Mouse (Mus musculus): ENCODE measurements around the gene Hdac4. TPM values are rescaled to one million over a fixed set of nuclear protein-coding genes. Genes with fewer than 3 reads are reported as not detected.

Hdac4 gene
- total RNA-seq (2015; ENCODE audit: low replicate concordance): 3.1 and 4.6 TPM in 2 replicates
- 3.4 and 4.7 TPM in 2 replicates for total RNA-seq (2017; ENCODE audit: low replicate concordance)

DNA sequence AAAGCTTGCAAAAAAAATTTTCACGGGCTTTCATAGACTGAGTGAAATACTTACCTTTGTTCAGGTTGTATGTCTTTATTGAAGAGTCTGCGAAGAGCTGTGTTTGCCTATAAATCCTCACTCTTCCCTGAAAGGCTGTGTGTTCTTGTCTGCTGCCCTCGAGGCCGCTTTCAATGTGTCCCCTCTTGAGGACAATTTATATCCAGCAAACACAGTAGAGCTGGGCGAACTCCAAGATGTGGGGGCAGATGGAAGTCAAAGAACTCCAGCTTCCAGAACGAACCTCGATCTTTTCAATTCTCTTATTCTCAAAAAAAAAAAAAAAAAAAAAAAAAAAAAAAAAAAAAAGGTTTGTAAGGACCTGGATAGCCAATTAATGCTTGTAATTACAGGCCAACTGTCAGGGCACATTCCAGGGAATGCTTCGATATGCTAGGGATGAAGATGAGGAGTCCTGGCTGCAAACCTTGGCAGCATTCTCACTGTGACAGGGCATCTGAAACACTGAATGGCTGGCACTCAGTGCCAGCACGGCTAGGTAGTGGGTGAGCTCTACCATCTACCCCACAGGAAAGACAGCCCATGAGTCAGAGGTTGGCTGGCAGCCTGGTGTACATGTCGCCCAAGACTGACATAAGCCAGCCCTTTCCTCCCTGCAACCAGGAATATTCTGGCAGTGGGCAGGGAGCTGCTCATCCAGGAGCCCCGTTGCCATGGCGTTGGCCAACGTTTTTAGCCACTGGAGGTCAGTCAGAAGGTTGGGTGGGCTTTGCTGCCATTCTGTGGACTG, at the start of gene Hdac4:
Gene Hdac4 (minus strand): TSS at position 340 of the 790 bp plus-strand sequence.
- ATAC-seq (replicated peaks; ENCODE audit: low FRiP score, poor library complexity, severe bottlenecking): no peak

DNA sequence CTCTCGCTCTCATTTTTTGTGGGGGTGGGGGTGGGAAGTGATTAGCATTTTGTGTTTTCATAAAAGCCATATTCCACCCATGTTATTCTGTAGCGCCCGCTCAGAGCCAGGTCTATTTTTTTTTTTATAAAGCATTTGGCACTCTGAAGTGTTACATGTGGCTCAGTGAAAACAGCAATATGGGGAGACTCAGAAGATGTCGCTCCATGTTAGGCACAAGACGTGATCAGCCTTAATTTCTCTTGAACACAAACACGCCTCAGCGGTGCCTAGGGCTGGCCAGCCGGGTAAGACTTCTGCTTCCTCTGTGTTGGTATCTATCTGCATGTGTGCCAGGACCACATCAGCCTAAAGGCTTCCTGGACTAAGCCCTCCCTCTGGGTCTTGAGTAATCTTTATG, 48.0 kb upstream of the Hdac4 start:
- no peak for ATAC-seq (replicated peaks; ENCODE audit: low FRiP score, poor library complexity, severe bottlenecking)

DNA sequence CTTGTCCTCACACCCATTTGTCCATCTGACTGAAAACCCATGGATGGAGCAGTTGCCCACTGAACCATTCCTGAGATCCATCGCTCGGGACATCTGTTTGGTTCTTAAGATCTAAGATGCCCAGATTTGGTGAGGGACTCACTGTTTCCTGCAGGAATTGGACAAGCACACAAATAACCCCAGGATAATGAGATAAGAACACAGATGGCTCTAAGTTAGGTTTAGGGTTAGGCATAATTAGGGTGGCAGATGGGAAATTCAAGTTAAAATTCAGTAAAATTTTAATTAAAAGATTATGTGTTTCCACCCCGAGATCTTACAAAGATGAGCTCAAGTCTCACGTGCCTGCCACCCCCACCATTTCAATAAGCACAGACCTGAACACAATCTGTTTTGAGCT, 44.6 kb upstream of the Hdac4 start:
- no peak for ATAC-seq (replicated peaks; ENCODE audit: low FRiP score, poor library complexity, severe bottlenecking)

- no peak for ATAC-seq (replicated peaks; ENCODE audit: low FRiP score, poor library complexity, severe bottlenecking)
Measured at GRCm38 (mm10) chr1:92235600-92235999, 40.1 kb upstream of the Hdac4 start.

DNA sequence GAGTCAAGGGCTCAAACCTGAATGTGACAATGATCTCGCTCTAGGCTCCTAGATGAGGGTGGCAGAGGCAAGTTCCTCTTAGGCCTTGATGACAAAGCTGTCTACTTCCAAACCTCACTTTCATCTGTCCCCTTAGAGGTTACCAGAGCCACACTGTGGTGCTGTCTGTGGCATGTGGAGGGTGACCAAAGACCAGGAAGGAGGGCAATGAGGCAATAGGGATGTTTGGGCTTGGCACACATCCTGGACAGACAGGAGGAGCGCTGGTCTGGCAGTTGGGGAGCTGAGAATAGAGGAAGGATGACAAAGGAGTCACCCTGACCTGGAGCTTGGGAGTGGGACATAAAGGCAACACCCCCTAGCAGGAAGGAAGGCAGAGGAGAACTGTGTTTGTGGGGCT, 29.8 kb upstream of the Hdac4 start:
- ATAC-seq (replicated peaks; ENCODE audit: low FRiP score, poor library complexity, severe bottlenecking): no peak

DNA sequence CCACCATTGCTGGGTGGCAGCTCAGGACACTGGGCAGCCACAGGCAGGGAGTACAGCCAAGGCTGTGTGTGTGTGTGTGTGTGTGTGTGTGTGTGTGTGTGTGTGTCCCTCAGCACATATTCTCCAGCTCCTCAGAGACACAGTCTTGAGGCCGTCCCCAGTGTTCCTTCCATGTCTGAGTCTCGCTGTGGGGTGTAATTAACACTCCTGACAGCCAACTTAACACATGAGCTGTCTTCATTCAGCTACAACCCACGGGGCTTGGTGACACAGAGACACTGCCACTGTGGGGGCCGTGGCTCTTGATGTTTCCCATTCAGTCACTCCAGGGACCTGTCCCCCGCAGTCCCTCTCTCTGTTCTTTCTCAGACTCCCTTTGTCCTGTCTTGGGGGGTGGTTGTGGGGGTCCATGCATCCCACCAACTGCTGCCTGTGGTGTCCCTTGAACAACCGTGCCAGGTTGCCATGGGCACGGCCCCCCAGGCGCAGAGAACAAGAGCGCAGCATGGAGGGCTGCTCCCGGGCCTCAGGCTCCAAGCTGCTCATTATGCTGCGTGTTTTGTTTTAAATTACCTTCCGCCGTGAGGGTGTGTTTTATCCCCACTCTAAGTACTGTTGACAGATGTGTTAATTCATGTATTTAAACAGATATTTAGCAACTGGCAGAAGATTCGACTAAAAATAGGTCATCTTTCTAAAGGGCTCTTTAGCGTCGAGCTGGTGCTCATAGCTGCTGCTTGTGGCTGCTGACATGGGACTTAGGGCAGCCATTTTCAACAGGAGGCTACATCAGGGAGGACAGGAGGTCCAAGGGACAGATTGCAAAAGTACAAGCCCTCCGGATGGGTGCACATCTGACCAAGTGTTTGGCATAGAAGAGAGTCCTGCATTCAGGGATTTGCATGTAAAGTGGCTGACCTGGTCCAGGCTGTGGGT, 28.7 kb upstream of the Hdac4 start:
- no peak for ATAC-seq (replicated peaks; ENCODE audit: low FRiP score, poor library complexity, severe bottlenecking)

DNA sequence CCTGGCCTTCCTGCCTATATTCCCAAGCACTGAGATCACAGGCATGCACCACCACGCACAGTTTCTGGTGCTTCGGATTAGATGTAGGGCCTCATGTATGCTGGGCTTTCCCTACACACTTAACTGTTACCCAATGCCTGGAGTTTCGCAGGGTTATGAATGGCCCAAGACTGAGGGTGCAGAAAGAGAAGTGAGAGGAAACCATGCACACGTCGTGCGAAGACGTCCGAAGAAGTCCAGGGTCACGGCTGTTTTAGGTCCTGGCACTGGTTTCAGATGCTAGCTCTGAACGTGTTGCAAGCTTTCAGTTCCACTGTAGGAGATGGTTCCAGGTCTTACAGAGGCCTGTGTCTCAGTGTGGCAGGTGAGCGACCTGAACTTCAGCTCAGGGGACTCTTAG, 21.2 kb upstream of the Hdac4 start:
- no peak for ATAC-seq (replicated peaks; ENCODE audit: low FRiP score, poor library complexity, severe bottlenecking)

DNA sequence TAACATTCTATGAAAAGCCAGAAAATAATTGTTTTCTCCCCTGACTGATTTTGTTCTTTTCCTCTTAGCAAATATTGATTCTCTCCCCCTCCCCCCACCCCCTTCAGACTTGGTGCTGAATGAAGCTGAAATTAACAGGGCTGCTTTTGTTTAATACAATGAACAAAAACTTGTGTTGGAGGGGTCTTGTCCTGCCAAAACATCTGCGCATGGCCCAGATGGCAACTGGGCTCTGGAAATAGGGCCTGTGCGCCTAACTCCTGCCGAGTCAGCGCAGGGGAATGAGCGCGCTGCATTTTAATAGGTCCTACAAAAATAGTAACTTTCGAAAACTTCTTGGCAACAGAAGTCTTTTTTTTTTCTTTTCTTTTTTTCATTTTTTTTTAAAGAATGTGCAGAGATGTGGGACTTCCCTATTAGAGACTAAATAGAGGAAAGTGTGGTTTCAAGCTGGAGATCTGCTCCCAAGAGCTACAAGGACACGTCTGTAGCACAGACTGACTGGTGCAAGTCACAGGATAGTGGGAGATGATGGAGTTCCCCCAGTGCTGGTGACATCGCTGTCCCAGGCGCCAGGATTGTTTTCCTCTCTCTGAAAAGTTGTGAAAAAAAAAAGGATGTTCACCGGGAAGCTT, 20.6 kb upstream of the Hdac4 start:
- ATAC-seq (replicated peaks; ENCODE audit: low FRiP score, poor library complexity, severe bottlenecking): no peak

GRCm38 (mm10) chr1:92215131-92215638, 19.7 kb upstream of the Hdac4 start:
- no peak for ATAC-seq (replicated peaks; ENCODE audit: low FRiP score, poor library complexity, severe bottlenecking)

GRCm38 (mm10) chr1:92212003-92212750, 16.7 kb upstream of the Hdac4 start:
- no peak for ATAC-seq (replicated peaks; ENCODE audit: low FRiP score, poor library complexity, severe bottlenecking)

GRCm38 (mm10) chr1:92202639-92203352, 7.3 kb upstream of the Hdac4 start:
- ATAC-seq (replicated peaks; ENCODE audit: low FRiP score, poor library complexity, severe bottlenecking): no peak

DNA sequence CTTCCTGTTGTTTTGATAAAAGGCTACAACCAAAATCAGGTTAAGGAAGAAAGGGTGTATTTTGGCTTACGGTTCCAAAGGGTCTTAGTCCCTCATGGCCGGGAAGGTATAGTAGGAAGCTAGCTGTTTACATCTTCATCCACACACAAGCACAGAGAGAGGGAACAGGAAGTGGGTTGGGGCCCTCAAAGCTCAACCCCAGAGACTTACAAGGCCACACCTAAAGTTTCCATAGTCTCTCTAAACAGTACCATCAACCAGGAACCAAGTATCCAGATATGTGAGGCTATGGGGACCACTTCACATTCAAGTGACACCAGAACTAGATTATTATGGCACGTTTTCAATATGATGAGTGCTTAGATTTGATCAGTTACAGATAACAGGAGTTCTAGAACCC, 5.0 kb downstream of the Hdac4 start:
- ATAC-seq (replicated peaks; ENCODE audit: low FRiP score, poor library complexity, severe bottlenecking): no peak

- ATAC-seq (replicated peaks; ENCODE audit: low FRiP score, poor library complexity, severe bottlenecking): no peak
Measured at GRCm38 (mm10) chr1:92187137-92187536, 8.4 kb downstream of the Hdac4 start.

DNA sequence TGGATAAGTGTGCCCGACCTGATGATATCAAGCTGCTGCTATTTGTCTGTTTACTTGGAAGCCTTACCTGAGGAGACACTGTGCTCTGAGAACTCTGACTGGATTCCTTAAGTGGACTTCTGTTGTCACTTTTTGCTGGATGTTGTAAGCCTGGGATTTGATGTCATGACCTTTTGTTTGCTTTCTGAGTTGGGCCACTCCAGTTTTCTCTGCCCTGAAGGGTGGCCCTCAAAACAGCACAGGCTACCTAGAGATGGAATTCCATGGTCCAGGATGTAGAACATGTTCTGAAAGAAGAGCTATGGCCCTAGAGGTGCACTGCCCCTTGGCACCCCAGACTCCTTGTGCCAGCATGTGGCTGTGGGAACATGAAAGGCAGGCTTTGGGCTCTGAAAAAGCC, 10.9 kb downstream of the Hdac4 start:
- no peak for ATAC-seq (replicated peaks; ENCODE audit: low FRiP score, poor library complexity, severe bottlenecking)

DNA sequence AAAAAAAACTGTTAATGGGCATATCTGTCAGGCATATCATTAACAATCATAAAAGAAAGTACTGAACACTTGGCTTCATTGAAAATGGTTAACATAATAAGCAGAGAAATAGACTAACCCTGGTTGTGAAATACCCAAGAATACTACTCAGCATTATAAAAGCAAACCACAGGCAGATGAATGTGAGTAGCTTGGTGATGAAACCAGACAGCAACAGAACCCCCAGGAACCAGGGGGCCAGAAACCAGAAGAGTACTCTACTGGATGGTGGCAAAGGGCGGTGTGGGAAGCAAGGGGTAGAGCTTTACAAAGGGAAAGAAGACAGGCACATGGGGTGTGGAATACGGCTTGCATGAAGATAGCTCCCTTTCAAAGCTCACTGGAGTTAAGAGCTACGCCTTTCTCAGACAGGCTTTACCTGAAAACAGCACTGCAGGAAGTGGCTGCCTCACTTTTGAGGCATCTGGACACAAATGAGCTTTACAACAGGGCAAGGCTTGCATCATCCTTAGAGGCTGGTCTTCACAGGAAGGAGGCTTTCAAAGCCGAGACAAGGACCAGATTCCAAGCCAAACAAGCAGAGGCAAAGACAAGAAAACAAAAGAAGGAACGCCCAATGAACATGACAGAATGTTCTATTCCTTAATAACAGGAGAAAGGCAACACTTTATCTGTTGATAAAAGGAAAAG, 12.3 kb downstream of the Hdac4 start:
- no peak for ATAC-seq (replicated peaks; ENCODE audit: low FRiP score, poor library complexity, severe bottlenecking)

GRCm38 (mm10) chr1:92181970-92182369, 13.5 kb downstream of the Hdac4 start:
- ATAC-seq (replicated peaks; ENCODE audit: low FRiP score, poor library complexity, severe bottlenecking): no peak

DNA sequence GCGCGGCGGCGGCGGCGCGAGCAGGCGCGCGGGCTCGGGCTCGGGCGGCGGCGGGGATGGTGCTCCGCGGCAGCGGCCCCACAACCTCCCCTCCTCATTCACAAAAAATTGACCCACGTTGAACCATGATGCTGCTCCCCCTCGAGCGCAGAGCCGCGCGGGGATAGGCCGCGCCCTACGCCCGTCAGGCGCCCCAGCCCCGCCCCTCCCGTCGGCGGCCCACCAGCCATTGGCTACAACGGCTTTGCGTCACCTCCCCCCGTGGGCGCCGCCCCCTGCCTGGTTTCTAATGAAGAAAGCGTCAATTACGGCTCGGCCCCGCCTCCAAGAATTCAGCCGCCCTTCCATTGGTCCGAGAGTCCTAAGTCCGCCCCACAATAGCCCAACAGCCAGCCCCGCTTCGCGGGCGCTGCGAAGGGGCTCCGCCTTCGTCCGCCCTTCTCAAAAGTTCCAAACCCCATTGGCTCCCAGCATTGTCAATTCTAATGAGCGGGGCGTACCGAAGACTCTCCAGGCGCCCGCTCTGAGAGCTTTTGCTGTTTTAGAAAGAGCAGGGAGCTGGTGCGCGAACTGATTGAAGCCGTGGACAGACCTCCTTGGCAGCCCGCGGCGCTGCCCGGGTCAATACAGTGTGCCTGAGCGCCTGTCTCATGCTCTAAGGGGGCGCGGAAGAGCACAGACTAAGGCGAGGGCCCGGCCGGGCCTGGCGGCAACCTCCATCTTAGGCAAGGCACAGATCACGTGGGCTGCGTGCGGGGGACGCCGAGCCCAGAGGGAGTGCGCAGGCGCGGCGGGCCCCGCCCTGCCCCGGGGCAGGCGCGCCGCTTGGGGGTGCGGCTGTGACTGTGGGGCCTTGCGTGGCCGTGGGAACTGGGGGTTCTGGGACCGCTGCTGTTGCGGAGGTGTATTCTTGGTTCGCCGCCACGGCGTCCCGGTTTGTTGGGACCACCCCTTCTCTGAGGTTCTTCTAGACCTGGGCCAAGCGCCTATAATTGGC, 15.1 kb downstream of the Hdac4 start:
- ATAC-seq (replicated peaks; ENCODE audit: low FRiP score, poor library complexity, severe bottlenecking): peak; percentile 94
